Mouse (Mus musculus): ENCODE data around the gene Acad9. TPM values are rescaled to one million over a fixed set of nuclear protein-coding genes. Genes with fewer than 3 reads are reported as not detected.
A peak's percentile ranks its signal among the peaks of the same experiment; 100 is the strongest.

The Acad9 gene
- total and polyA plus RNA-seq, 3 experiments: 37.2 to 197 (median 57.0) TPM

DNA sequence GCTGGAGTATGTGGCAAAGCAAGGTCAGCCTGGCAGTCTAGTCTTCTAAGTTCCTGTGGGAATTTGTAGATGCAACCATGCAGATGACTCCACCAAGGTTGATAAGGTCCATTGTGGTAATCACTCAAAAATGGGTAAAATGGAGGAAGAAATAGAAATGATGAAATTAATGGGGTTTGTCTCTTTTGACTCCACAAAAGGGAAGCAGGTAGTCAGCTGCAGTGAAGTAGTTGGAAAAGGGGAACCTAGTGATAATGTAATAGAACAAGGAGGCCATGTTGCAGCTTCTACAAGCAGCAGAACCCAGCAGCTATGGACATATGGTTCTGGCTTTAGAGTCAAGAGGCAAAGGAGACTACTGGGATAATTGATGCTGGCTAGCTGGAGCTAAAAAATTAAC lies 70.4 kb downstream of the Acad9 start:
- Histone ChIP-seq H3K79me2 (ENCODE audit: control insufficient read depth, insufficient read depth, low read length, poor library complexity) (no peaks in the 10 kb centered on the region), H3K4me1 (ENCODE audit: control insufficient read depth in 1 of 2, insufficient read depth in 2 of 2, low read length in 2 of 2) (no peaks in the 10 kb centered on the region), H3K4me3 (ENCODE audit: control insufficient read depth in 1 of 2, insufficient read depth in 1 of 2, low read depth in 2 of 2, low read length in 2 of 2) (no peak overlapping the region), H3K9ac (ENCODE audit: control insufficient read depth, low read depth, low read length, poor library complexity, severe bottlenecking) (no peak overlapping the region), H3K27ac (ENCODE audit: control insufficient read depth, low read depth, low read length) (no peak overlapping the region), H3K36me3 (ENCODE audit: control insufficient read depth in 1 of 2, insufficient read depth in 2 of 2, low read length in 2 of 2) (no peaks in the 10 kb centered on the region), H3K27me3 (ENCODE audit: control insufficient read depth in 1 of 2, insufficient read depth in 2 of 2, low read length in 2 of 2) (no peaks in the 10 kb centered on the region), H3K9me3 (replicated peaks; ENCODE audit: insufficient read depth, low read length) (no peaks in the 10 kb centered on the region)
- TF ChIP-seq NRF1 (IDR thresholded peaks at IDR 0.05; ENCODE audit: insufficient read depth, low read depth, low read length, poor library complexity, severe bottlenecking): no peak
- TF ChIP-seq ZKSCAN1 (IDR thresholded peaks at IDR 0.05; ENCODE audit: low read depth, low read length): no peak
- no peak for TF ChIP-seq NELFE (IDR thresholded peaks at IDR 0.05; ENCODE audit: low read depth, low read length)
- no peak for TF ChIP-seq GATA1 (IDR thresholded peaks at IDR 0.05; ENCODE audit: low read depth, low read length)
- TF ChIP-seq E2F4 (IDR thresholded peaks at IDR 0.05; ENCODE audit: borderline replicate concordance, low read depth, low read length): no peak
- TF ChIP-seq POLR2AphosphoS2 (IDR thresholded peaks at IDR 0.05; ENCODE audit: low read length): no peak
- no peak for TF ChIP-seq CTCF (IDR thresholded peaks at IDR 0.05 in 2 of 3, conservative IDR thresholded peaks at IDR 0.05 in 1 of 3; ENCODE audit: control insufficient read depth in 1 of 3, insufficient read depth in 1 of 3, low read depth in 2 of 3, low read length in 3 of 3, poor library complexity in 1 of 3, severe bottlenecking in 1 of 3)
- TF ChIP-seq MXI1 (IDR thresholded peaks at IDR 0.05; ENCODE audit: low read depth, low read length): no peak
- no peak for TF ChIP-seq POLR2AphosphoS5 (IDR thresholded peaks at IDR 0.05; ENCODE audit: borderline replicate concordance, low read depth, low read length)
- no peak for TF ChIP-seq ZC3H11A (IDR thresholded peaks at IDR 0.05; ENCODE audit: low read depth, low read length)
- TF ChIP-seq ETS1 (IDR thresholded peaks at IDR 0.05; ENCODE audit: low read depth, low read length): no peak
- TF ChIP-seq USF1 (IDR thresholded peaks at IDR 0.05; ENCODE audit: low read depth, low read length): no peak
- DNase-seq (ENCODE audit: low read depth, low spot score): peak; percentile 28

- TF ChIP-seq NELFE (IDR thresholded peaks at IDR 0.05; ENCODE audit: low read depth, low read length) (no peak), MEF2A (IDR thresholded peaks at IDR 0.05; ENCODE audit: extremely low read depth, insufficient replicate concordance, low read depth, low read length, poor library complexity, severe bottlenecking) (no peak), RAD21 (IDR thresholded peaks at IDR 0.05; ENCODE audit: low read depth, low read length) (peak; percentile 76), SMC3 (IDR thresholded peaks at IDR 0.05; ENCODE audit: low read depth, low read length) (peak; percentile 74), GATA1 (IDR thresholded peaks at IDR 0.05; ENCODE audit: low read depth, low read length) (peak; percentile 62), CTCF (IDR thresholded peaks at IDR 0.05 in 2 of 3, conservative IDR thresholded peaks at IDR 0.05 in 1 of 3; ENCODE audit: control insufficient read depth in 1 of 3, insufficient read depth in 1 of 3, low read depth in 2 of 3, low read length in 3 of 3, poor library complexity in 1 of 3, severe bottlenecking in 1 of 3) (peak; percentile 19 to 72 (median 39); a peak in 5 of 6 replicates), ZC3H11A (IDR thresholded peaks at IDR 0.05; ENCODE audit: low read depth, low read length) (peak; percentile 62)
- Histone ChIP-seq H3K4me3 (ENCODE audit: control insufficient read depth in 1 of 2, insufficient read depth in 1 of 2, low read depth in 2 of 2, low read length in 2 of 2) (no peak overlapping the region), H3K79me2 (ENCODE audit: control insufficient read depth, insufficient read depth, low read length, poor library complexity) (no peaks in the 10 kb centered on the region), H3K9ac (ENCODE audit: control insufficient read depth, low read depth, low read length, poor library complexity, severe bottlenecking) (no peak overlapping the region), H3K27me3 (ENCODE audit: control insufficient read depth in 1 of 2, insufficient read depth in 2 of 2, low read length in 2 of 2) (no peaks in the 10 kb centered on the region), H3K36me3 (ENCODE audit: control insufficient read depth in 1 of 2, insufficient read depth in 2 of 2, low read length in 2 of 2) (no peaks in the 10 kb centered on the region), H3K27ac (ENCODE audit: control insufficient read depth, low read depth, low read length) (no peak overlapping the region), H3K9me3 (replicated peaks; ENCODE audit: insufficient read depth, low read length) (no peaks in the 10 kb centered on the region), H3K4me1 (ENCODE audit: control insufficient read depth in 1 of 2, insufficient read depth in 2 of 2, low read length in 2 of 2) (no peaks in the 10 kb centered on the region)
- DNase-seq (ENCODE audit: low read depth, low spot score): peak; percentile 69
Measured at GRCm38 (mm10) chr3:36137560-36137959, 71.8 kb downstream of the Acad9 start.
